Mouse (Mus musculus): Measurements from ENCODE around the gene Ubap2. TPM values are rescaled to one million over a fixed set of nuclear protein-coding genes. Genes with fewer than 3 reads are reported as not detected.

Gene Ubap2
- polyA plus RNA-seq, 1 experiment from 2014 or later = 64.5 TPM

DNA sequence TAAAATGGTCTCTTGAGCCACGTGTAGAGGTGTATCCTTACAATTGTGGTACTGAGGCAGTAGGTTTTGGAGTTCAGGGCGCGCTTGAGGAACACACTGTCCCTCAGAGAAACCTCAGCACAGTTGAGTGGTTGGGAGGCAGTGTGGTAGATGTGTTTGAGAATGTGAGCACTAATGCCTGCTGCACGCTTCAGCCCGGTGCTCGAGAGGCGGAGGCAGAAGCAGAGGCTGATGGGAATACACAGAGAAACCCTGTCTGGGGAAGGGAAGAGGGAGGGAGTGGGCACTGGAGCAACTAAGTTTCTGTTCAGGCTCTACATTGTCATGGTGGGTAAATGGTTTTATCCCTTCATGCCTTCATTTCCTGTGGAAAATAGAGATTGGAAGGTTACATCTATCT lies 123.8 kb downstream of the Ubap2 start:
- Histone ChIP-seq H3K4me1 (ENCODE audit: insufficient read depth, low read length) (no peaks in the 10 kb centered on the region), H3K36me3 (ENCODE audit: insufficient read depth, low read length) (no peaks in the 10 kb centered on the region), H3K9ac (replicated peaks; ENCODE audit: low read length) (no peak overlapping the region), H3K27ac (ENCODE audit: low read length) (no peak overlapping the region), H3K9me3 (ENCODE audit: low read length) (no peaks in the 10 kb centered on the region), H3K4me3 (ENCODE audit: low read length) (no peak overlapping the region), H3K27me3 (ENCODE audit: insufficient read depth, low read length) (no peaks in the 10 kb centered on the region), H3K4me2 (replicated peaks; ENCODE audit: low read depth, low read length) (no peak overlapping the region)
- ATAC-seq (ENCODE audit: low FRiP score, low TSS enrichment) = no peak
- WGBS = 91% methylated on average over 7 of the region's 7 CpGs

DNA sequence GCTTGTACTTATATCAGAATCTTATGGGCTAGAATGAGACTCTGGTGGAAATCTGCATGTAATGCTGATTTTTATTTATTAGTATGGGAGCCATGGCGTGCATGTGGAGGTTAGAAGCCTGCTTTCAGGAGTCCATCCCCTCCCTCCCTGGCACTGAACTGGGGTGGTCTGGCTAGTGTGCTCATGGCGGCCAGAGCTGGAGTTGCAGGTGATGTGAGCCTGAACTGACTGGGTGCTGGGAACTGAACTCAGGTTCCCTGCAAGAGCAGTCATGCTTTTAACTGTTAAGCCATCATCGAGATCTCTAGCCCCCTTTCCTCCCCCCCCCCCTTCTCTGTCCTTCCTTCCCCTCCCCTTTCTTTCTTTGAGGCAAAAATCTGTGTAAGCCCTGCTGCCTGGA lies 125.1 kb downstream of the Ubap2 start:
- ATAC-seq (ENCODE audit: low FRiP score, low TSS enrichment) = no peak
- 77% methylated on average over 3 of the region's 3 CpGs for WGBS
- no peak overlapping the region for H3K27ac ChIP-seq (ENCODE audit: low read length)

More for the DNA sequence above, 125.1 kb downstream of the Ubap2 start:
- Histone ChIP-seq H3K4me2 (replicated peaks; ENCODE audit: low read depth, low read length) (no peak overlapping the region), H3K27me3 (ENCODE audit: insufficient read depth, low read length) (no peaks in the 10 kb centered on the region), H3K4me3 (ENCODE audit: low read length) (no peak overlapping the region), H3K4me1 (ENCODE audit: insufficient read depth, low read length) (no peaks in the 10 kb centered on the region), H3K9me3 (ENCODE audit: low read length) (no peaks in the 10 kb centered on the region), H3K36me3 (ENCODE audit: insufficient read depth, low read length) (no peaks in the 10 kb centered on the region), H3K9ac (replicated peaks; ENCODE audit: low read length) (no peak overlapping the region)

Other genes starting within 250 kb of the Ubap2 start
- gene Aqp7, start 227.0 kb downstream of the Ubap2 start, polyA plus RNA-seq (2015; fragmentation: Nextera tagmentation; extraction: Ambion mirVana) = 1.2 and 2.4 TPM in 2 replicates
- gene Aqp3, start 177.0 kb downstream of the Ubap2 start, polyA plus RNA-seq (2015; fragmentation: Nextera tagmentation; extraction: Ambion mirVana) = 55.3 and 56.8 TPM in 2 replicates
- gene Nol6, start 150.7 kb downstream of the Ubap2 start, polyA plus RNA-seq (2015; fragmentation: Nextera tagmentation; extraction: Ambion mirVana) = 34.7 and 37.8 TPM in 2 replicates
- 76.1 and 86.1 TPM in 2 replicates for gene Ube2r2, start 139.4 kb downstream of the Ubap2 start, polyA plus RNA-seq (2015; fragmentation: Nextera tagmentation; extraction: Ambion mirVana)
- gene Dcaf12, start 39.7 kb upstream of the Ubap2 start, polyA plus RNA-seq (2015; fragmentation: Nextera tagmentation; extraction: Ambion mirVana) = 75.8 and 76.6 TPM in 2 replicates
- 59.9 and 62.7 TPM in 2 replicates for gene Ubap1, start 73.9 kb upstream of the Ubap2 start, polyA plus RNA-seq (2015; fragmentation: Nextera tagmentation; extraction: Ambion mirVana)
- gene Kif24, start 189.7 kb upstream of the Ubap2 start, polyA plus RNA-seq (2015; fragmentation: Nextera tagmentation; extraction: Ambion mirVana) = 5.8 and 6.5 TPM in 2 replicates
- 54.4 and 56.0 TPM in 2 replicates for gene Nudt2, start 190.0 kb upstream of the Ubap2 start, polyA plus RNA-seq (2015; fragmentation: Nextera tagmentation; extraction: Ambion mirVana)
- 9.3 and 9.5 TPM in 2 replicates for gene AI464131, start 227.9 kb upstream of the Ubap2 start, polyA plus RNA-seq (2015; fragmentation: Nextera tagmentation; extraction: Ambion mirVana)
- 0.37 and 0.57 TPM in 2 replicates for gene 1110017D15Rik, start 242.2 kb upstream of the Ubap2 start, polyA plus RNA-seq (2015; fragmentation: Nextera tagmentation; extraction: Ambion mirVana)

All from kidney, embryonic 16.5 days (tissue).